In genomic region chr12:79967491-79968255, GRCm38 (mm10) we compare ENCODE assay signal across 9 mouse cellular contexts.
DNase-seq lines count a peak whose midpoint lies in the region; ATAC-seq and TF ChIP-seq lines count a peak whose summit lies in the region.
"Had no signal": no experiment of that assay in that cellular context is flagged by ENCODE, and none has a peak within 500 bp of the region (broad histone marks: within the 10 kb centered on the region; RNA-seq: fewer than 3 reads in every experiment).

No protein-coding gene starts in this region.

- H3K9ac ChIP-seq in limb, embryonic 12.5 days (replicated peaks) = no peak overlapping the region; the same call in 1 of the 2 replicates

- no peak for ATAC-seq in limb, embryonic 12.5 days (ENCODE audit: insufficient number of reproducible peaks, insufficient read depth, low FRiP score, low TSS enrichment, low read depth)

- no peak overlapping the region for H3K4me2 ChIP-seq in limb, embryonic 12.5 days

- no peak overlapping the region for H3K4me3 ChIP-seq in layer of hippocampus, adult 2 months
- H3K4me3 ChIP-seq in limb, embryonic 12.5 days (replicated peaks) = no peak overlapping the region

- peak; percentile 83 for DNase-seq in gastrocnemius, adult 18-20 months (ENCODE audit: low spot score)
- no peak for DNase-seq in gastrocnemius, postnatal 10 days
- no peak for DNase-seq in layer of hippocampus, adult 2 months (ENCODE audit: low spot score in 2 of 2)
- no peak for DNase-seq in layer of hippocampus, adult 8-10 months (ENCODE audit: low spot score in 2 of 2)
- DNase-seq in cerebellum, postnatal 25 days = peak; percentile 32 to 42
- DNase-seq in right cerebral cortex, adult 2 months (ENCODE audit: low spot score in 2 of 2) = no peak
- no peak for DNase-seq in spleen, postnatal 14 days (ENCODE audit: low spot score in 2 of 2)
- DNase-seq: lung, adult 18-20 months had no signal

- no peaks in the 10 kb centered on the region for H3K27me3 ChIP-seq in limb, embryonic 12.5 days

- WGBS in limb, embryonic 12.5 days = 74% methylated on average over 11 of the region's 11 CpGs

- TF ChIP-seq CTCF in layer of hippocampus, adult 2 months (conservative IDR thresholded peaks at IDR 0.05) = no peak

- H3K27ac ChIP-seq in layer of hippocampus, adult 2 months = peak overlapping the region; percentile 84
- peak overlapping the region; percentile 62; the same call in 1 of the 2 replicates for H3K27ac ChIP-seq in limb, embryonic 12.5 days

- H3K36me3 ChIP-seq in limb, embryonic 12.5 days = no peaks in the 10 kb centered on the region

- H3K9me3 ChIP-seq in limb, embryonic 12.5 days = no peaks in the 10 kb centered on the region

- H3K4me1 ChIP-seq in limb, embryonic 12.5 days (replicated peaks) = peaks cover 71% of the 10 kb centered on the region

Comparison
In these comparisons a context has a peak if more than half of its experiments do, and no peak if none do; other contexts are left out.
1. DNase-seq: peak in gastrocnemius, adult 18-20 months (single experiment) and cerebellum, postnatal 25 days (2 of 2); none in gastrocnemius, postnatal 10 days (single experiment), layer of hippocampus, adult 2 months (0 of 2), layer of hippocampus, adult 8-10 months (0 of 2), right cerebral cortex, adult 2 months (0 of 2) and spleen, postnatal 14 days (0 of 2).